Mouse (Mus musculus) right cerebral cortex, postnatal 14 days (tissue): ENCODE measurements at regions not wholly inside any gene's neighbourhood (a gene's known extent, or its start where the extent isn't known, plus 50 kb on each side); places are given as distances from the start of the nearest gene placed in this dataset.

Source experiments
- DNase-seq: peaks from one replicate; pipeline ENCODE4 v3.0.0; 2022

DNA sequence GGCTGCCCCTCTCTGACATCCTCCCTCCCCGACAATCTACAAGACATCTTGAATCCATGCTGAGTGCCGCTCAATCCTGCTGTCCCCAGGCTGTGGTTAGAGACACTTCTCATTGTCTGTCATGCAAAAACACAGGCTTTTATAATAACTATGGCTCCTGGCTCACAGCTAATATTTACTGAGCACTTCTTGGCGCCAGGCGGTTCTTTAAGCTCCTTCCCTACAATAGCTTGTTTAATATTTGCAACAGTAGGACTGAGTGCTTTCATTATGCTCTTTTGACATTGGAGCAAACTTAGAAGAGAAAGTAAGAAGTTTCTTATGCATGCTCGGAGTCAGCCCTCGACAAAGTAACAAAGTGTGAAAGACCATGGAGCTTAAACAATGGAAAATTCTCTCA, 151.6 kb upstream of the Irx6 start:
- DNase-seq = no peak

DNA sequence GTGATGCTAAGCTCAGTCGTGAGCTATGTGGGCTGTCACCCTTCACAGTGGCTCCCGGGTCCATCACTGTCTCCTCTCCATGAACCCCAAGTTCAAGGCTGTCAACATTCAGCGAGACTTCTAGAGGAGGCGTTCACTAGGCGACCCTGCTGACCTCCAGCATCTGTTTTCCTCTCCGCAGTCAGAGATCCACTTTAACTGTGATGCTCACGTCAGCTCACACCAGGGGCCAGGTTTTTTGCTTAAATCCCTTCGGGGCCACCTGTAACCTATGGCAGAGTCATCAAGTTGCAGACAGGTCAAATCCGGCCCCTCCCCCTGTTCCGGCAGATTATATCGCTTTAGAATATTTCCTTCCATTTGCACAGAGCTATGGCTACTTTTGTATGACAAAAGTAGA, 144.3 kb upstream of the Irx6 start:
- no peak for DNase-seq

DNA sequence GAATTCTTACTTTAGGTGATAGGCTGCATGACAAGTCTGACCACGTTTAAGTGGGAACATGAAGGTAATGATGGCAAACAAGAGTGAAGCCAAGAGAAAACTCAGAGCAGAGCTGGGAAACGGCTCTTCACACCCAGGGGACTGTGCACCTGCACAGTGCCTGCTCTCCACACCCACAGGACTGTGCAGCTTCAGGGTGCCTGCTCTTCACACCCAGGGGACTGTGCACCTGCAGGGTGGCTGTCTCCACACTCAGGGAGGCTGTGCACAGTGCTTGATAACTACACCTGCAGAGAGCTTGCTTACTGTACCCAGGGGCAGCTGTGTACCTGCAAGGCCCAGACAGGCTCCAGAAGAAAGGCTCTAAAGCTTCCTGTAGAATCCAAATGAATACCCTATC, 133.5 kb upstream of the Irx6 start:
- DNase-seq = no peak

DNA sequence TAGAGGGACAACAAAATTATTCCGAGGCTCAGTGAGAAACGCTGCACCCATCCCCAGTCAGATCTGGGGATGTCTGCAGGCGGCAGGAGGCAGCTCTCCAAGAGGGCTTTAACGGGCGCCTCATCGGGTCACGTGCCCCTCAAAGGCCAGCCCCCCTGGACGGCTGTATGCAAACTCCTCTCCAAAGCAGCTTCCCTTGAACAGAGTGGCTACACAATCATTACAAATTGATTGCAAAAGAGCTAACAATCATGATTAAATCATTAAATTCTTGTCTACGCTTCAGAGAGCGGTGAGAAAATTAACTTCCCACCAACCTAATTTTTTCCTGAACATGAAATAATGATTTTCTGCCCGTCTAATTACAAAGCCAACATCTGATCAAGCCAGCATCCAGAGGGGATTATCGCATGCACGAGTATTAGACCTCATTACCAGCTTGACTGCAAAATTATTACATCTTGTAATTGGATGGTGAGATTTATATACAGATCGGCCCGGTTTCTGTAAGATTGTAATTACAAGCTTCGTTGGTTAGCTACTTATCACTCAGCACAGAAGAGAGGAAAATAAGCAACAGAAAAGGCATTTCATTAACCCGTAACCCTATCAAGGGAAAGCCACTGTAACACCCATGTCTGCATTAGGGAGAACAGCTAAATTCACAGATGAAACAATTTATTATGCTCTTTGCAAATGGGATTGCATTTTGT, 128.6 kb upstream of the Irx6 start:
- no peak for DNase-seq

DNA sequence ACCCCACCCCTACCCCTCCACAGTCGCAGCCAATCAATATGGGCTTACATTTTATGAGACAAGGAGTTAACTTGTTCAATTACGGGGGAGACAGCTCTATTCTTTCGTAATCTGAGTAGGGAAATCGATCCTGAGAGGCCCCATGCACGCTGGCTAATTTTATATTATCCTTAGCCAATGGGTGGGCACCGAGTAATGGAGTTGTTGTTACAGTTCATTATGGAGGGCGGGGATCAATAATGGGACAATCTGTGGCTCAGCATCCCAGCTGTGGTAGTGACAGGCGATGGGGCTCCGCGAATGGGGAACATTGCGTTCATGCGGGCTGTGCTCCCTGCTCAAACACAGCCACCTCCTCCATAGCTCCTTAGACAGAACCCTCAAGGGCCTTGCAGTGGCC, 118.9 kb upstream of the Irx6 start:
- DNase-seq = no peak

DNA sequence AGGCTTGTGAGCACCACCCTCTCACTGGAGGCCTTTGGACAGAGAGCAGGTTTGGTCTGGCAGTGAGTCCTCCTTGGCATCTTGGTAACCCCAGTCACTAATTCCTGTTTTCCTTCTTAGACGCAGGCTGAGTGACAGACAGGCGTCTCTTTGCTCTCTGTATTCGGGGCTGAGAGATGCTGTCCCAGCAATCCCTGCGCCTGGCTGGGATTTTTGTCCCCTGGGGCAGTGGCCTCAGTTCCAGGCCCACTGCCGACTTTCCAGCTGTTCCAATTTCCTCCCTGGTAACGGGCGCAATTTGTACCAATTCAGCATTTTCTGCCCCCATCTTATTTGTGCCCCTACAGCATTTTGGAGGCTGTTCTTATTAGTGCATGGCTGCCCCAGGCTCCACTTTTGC, 118.5 kb upstream of the Irx6 start:
- DNase-seq = no peak

DNA sequence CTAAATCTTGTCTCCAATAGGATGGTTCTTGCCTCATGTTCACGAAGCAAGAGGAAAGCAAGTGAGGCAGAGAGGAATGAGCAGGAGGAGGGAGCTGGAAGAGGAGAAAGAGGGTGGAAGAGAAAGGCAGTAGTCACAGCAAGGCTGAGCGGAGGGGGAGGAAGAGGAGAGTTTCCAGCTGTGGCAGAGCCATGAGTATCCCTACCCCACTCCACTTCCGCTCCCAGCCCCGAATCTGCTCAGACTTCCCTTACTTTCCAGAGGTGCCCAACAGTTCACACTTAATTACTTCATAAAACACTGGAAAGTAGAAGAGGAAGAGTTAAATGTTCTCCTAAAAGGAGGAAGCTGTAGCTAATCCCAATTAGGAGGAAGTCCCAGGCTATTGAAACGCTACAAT, 111.6 kb upstream of the Irx6 start:
- DNase-seq = no peak

DNA sequence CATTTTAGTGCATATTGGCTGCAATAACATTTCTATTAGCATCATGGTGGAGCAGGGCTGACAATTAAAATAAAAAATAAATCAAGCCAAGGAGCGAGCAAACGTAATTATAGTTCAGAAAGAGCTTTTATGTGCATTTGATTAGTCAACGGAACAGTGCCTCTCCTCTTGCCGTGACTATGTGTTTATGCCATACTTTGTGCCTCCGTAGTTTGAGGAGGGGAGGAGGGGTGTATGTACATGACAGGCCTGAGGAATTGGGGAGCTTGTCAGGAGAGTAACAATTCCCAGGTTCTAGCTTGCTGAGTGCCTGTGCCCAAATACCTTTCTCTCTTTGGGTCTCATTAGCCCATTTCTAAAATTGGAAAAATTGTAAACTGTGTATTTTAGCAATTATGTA, 111.1 kb upstream of the Irx6 start:
- no peak for DNase-seq

DNA sequence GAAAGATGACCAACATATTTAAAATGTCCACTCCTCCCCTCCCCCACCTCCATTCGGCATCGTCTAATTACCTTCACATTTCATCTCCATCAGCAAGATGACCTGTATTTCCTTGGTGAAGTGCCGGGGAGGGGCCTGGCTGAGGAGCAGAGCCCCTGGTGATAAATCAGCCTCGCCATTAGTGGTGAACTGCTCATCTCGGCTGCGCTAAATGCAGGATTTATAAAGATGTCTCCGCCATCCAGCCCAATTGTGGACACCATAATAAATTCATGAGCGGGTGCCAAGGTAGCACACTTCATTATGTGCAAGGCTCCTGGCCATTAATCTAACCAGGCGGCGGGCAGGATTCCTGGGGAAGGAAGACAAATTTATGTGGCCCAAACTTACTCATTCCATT, 104.4 kb upstream of the Irx6 start:
- DNase-seq = no peak

DNA sequence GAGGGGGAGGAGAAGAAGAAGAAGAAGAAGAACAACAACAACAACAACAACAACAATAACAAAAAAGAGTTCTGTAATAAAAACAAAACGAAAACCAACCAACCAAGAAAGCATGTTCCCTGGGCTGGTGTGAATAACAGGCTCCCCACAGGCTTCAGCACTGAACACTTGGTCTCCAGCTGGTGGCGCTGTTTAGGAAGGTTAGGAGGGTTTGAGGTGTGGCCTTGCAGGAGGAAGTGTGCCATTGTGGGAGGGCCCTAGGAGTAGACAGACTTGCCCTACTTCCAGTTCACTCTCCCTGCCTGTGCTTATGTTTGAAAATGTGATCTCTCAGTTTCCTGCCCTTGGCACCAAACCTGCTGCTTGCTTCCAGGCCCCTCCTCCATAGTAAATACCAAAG, 94.6 kb upstream of the Irx6 start:
- no peak for DNase-seq

DNA sequence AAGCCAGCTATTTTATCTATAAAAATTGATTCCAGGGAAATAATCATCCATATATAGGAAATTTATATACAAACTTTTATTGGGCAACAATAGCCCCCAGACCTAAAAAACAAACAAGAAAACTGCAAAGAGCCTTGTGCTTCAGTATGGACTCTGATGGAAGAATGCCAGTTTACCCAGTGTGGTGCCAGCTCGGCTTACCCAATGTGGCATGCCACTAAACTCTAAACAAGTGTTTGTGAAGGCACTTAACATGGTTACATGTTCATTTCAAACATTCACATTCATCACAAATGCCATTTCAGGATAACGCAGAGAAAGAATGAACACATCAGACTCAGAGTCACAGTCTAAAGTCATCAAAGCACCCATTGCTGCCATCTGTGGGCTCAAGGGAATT, 93.0 kb upstream of the Irx6 start:
- DNase-seq = no peak

DNA sequence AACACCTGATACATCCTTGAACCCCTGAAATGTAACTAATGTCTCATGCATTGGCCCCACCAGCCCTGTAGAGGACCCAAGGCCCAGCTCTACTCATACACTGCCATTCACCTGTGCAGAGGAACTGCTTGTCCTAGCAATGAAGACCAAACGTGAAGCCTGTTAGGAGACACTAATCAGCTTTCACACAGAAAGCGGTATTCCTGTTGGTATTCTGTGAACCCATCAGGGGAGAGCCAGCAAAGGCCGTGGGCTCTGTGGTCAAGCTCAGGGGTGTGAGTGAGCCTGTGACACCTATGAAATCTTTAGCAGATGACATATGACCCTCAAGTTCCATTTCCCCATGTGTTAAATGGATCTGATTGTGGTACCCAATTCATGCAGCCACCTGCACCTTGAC, 73.3 kb upstream of the Irx6 start:
- no peak for DNase-seq

DNA sequence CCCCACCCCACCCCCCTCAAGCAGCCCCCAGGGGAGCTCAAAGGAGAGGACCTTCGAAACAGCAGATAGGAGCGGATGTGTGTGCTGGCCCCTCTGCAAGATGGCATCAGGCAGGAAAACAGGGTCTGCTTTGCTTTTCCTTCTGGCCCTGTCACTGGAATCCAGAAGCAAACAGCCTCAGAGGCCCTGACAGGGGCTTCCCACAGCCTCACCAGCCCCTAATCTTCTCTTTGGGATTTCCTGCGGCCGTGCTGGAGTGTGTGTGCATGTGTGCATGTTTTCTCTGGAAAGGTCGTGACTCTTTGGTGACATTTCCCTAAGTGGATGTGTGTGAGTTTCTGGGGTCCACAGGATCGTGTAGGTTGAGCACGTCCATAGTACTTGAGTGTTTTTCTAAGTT, 71.1 kb upstream of the Irx6 start:
- DNase-seq = no peak

DNA sequence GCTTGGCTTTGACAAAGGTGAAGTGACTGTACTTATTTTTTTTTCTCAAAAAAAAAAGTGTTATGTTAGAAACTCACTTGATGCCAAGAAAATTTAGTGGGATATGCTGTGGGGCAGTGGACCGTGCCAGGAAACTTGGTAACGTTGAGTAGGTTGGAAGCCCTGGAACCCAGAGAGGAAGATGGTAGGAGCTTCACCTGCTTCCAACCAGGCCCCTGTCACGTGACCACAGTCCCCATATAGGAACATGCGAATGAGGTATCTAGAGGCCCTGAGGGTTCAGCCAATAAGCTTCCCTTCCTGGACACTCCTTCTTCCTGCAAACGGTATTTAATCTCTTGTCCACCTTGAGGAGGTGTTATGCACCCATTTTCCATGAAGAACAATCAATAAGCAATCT, 68.5 kb upstream of the Irx6 start:
- DNase-seq = no peak

DNA sequence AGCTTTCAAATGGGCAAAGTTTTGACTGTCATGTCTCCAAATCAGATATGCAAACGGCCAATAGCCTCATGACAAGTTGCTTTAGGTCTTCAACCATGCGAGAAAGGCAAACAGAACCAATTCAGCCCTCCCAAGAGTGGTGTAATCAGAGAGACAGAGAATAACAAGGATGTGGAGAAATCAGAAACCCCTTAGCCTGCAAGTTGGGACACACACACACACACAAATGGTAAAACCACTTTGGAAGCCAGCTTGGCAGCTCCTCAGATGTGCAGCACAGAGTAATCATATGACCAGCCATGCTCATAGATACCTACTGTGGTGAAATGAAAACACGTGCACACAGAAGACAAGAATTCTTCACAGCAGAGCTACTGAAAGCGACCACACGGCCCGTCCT, 66.5 kb upstream of the Irx6 start:
- no peak for DNase-seq

DNA sequence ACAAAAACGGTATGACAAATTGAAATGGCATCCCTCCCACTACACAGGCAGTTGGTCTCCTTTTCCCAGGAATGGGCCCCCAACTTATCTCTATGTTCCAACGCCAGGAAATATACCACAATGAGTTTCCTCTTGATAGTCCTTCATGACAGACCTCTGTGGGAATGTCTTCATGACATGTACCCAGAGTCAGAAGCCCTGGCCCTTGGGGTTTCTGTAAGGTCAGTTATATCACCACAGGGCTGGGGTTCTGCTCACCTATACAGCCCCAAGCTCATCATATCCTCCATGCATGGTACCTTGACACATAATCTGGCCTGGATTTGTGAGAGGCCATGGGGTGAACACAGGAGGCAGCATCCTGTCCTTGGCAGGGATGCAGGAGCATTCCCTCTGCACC, 64.2 kb upstream of the Irx6 start:
- no peak for DNase-seq

DNA sequence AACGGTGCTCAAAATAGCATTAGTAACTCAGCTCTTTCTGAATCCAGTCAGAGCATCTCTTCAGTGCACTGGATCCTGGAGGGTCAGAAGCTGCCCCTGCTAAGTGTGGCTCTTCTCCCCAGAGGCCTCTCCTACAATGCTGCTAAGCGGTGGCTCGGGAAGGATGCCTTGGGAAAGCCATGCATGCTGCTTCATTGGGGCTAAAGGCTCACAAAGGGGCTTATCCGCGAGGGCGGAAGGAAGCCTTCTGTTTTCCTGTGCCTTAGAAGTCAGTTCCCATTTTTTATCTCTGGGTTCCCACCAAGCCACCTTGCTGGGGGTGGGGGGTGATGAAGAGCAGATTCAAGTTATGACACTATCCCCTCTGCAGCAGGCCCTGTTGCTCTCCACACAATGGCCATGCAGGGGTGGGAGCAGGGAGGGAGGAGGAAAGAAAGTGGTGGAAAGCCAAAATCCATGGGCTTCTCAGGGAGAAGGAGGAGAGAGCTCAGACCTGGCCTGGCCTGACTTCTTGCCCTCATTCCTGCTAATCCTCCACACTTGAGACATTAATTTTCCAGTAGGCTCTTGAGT, 63.5 kb upstream of the Irx6 start:
- DNase-seq = no peak

DNA sequence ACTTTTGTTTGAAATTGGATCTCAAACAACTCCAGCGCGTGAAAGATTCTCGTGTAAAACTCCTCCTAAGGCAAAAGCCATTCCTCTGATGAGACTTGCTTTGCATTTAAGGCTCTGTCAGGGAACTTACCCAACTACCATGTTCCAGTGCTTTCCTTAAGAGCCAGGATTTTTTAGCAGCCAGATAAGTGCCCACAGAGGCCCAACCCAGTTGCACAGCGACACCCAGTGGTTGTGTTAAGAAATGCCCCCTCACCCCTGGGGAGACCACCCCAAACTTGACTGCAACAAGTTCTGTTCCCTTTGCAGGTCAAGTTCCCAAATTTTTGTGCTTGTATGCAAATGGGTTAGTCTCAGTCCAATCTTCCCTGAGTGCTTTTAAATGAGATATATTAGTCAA, 60.6 kb upstream of the Irx6 start:
- no peak for DNase-seq

DNA sequence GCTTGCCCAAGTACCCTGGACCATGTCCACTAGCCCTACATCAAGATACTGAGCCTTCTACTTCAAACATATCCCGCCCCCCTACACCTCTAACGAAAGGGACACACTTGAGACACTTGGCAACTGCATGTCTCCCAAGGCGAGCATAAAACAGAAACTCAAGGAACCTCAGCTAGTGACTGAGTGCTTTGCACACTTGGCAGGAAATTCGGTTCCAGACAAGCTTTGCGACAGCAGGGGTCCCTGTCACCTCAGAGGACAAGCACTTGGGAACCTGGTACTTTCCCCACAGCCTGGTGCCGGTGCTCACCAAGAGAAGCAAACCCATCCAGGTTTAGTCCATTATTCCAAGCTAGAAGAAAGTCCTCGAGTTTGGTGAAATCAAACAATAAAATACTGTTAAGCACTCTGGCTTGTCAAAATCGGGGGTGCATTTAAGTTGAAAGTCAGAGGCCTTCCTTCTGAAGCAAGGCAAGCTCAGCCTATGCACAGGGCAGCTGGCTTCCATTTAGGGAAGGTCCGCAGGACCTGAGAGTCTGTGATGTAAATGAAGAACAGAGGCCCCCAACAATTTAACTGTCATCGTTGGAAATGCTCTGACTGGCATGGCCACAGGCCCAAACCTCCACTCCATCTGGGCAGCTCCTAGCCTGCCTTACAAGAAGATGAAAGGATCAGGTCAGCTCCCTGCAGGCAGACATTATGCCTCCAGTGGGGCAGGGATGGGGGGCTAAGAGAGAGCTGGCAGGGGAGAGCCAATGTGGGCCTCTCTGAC, 57.6 kb upstream of the Irx6 start:
- DNase-seq = no peak

DNA sequence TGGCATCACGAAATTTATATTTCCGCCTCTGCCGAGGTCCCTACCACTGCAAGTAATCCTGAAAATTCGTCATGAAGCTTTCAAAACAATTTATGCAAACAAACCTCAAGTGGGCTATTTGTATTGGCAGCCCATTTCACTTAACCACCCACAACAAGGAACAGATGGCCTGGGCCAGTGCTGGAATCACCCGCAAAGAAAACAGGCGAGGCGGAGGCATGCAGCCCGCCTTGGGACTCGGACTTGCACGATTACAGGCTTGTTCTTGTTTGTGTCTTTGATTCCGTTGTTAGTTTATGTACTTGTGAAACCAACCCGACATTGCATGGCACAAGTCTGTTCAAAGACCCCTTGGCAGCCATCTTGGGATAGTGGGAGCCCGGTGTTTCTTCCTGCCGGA, 55.8 kb upstream of the Irx6 start:
- no peak for DNase-seq
